11 mouse cellular contexts compared by ENCODE assay signal in genomic region chr5:128619987-128620386, GRCm38 (mm10). TPM values are rescaled to one million over a fixed set of nuclear protein-coding genes. Genes with fewer than 3 reads are reported as not detected.
DNase-seq lines count a peak whose midpoint lies in the region; ATAC-seq and TF ChIP-seq lines count a peak whose summit lies in the region.
"Had no signal": no experiment of that assay in that cellular context is flagged by ENCODE, and none has a peak within 500 bp of the region (broad histone marks: within the 10 kb centered on the region; RNA-seq: fewer than 3 reads in every experiment).

No protein-coding gene starts in this region.

- H3K9ac ChIP-seq in hindbrain, postnatal 0 days (replicated peaks; ENCODE audit: low read length): no peak overlapping the region
- no peak overlapping the region for H3K9ac ChIP-seq in hindbrain, embryonic 16.5 days (ENCODE audit: low read depth, low read length)
- H3K9ac ChIP-seq in limb, embryonic 11.5 days (ENCODE audit: low read length): no peak overlapping the region
- H3K9ac ChIP-seq: forebrain, embryonic 15.5 days had no signal

- TF ChIP-seq CTCF in hindbrain, postnatal 0 days (IDR thresholded peaks at IDR 0.05; ENCODE audit: low read depth): no peak

- no peak overlapping the region for H3K27ac ChIP-seq in hindbrain, postnatal 0 days
- no peak overlapping the region for H3K27ac ChIP-seq in hindbrain, embryonic 16.5 days (ENCODE audit: low read depth, low read length)
- H3K27ac ChIP-seq in limb, embryonic 11.5 days (replicated peaks; ENCODE audit: low read depth, low read length): peak overlapping the region; percentile 83
- H3K27ac ChIP-seq: forebrain, embryonic 15.5 days had no signal

- peaks cover 4% of the 10 kb centered on the region; the same call in 1 of the 2 replicates for H3K4me1 ChIP-seq in hindbrain, postnatal 0 days (ENCODE audit: insufficient read depth, low read length)
- H3K4me1 ChIP-seq in hindbrain, embryonic 16.5 days (ENCODE audit: control insufficient read depth, insufficient read depth, low read depth, low read length): peaks cover 11% of the 10 kb centered on the region
- peaks cover 40% of the 10 kb centered on the region for H3K4me1 ChIP-seq in limb, embryonic 11.5 days (ENCODE audit: control insufficient read depth, insufficient read depth, low read length)

- peak; percentile 41 for DNase-seq in hindbrain, postnatal 0 days (ENCODE audit: low spot score)
- peak; percentile 57 for DNase-seq in retina, postnatal 1 day
- no peak for DNase-seq in retina, embryonic 14.5 days (ENCODE audit: low spot score)
- DNase-seq in limb, embryonic 11.5 days (ENCODE audit: low spot score): peak; percentile 76
- DNase-seq in urinary bladder, postnatal 25 days (ENCODE audit: low spot score): peak; percentile 43
- no peak for DNase-seq in testis, postnatal 14 days (ENCODE audit: low spot score)
- DNase-seq in lung, postnatal 14 days: no peak
- DNase-seq: cerebellum, postnatal 36 days; gastrocnemius, postnatal 25 days had no signal

- H3K4me3 ChIP-seq in hindbrain, postnatal 0 days (ENCODE audit: low read length): no peak overlapping the region
- H3K4me3 ChIP-seq in hindbrain, embryonic 16.5 days (ENCODE audit: low read length): no peak overlapping the region
- H3K4me3 ChIP-seq in limb, embryonic 11.5 days (ENCODE audit: low read depth, low read length): no peak overlapping the region
- H3K4me3 ChIP-seq: forebrain, embryonic 15.5 days had no signal

- no peak overlapping the region for H3K4me2 ChIP-seq in hindbrain, postnatal 0 days (ENCODE audit: low read depth, low read length)
- H3K4me2 ChIP-seq in hindbrain, embryonic 16.5 days (ENCODE audit: low read length): no peak overlapping the region
- H3K4me2 ChIP-seq in limb, embryonic 11.5 days (ENCODE audit: low read depth, severe bottlenecking): peak overlapping the region; percentile 7; the same call in 1 of the 2 replicates
- H3K4me2 ChIP-seq: forebrain, embryonic 15.5 days had no signal

- 31% methylated on average over 8 of the region's 8 CpGs for WGBS in hindbrain, postnatal 0 days
- 25% methylated on average over 8 of the region's 8 CpGs for WGBS in hindbrain, embryonic 16.5 days
- 6% methylated on average over 8 of the region's 8 CpGs for WGBS in limb, embryonic 11.5 days

- H3K9me3 ChIP-seq in hindbrain, postnatal 0 days (ENCODE audit: low read length): no peaks in the 10 kb centered on the region
- H3K9me3 ChIP-seq in hindbrain, embryonic 16.5 days (ENCODE audit: control insufficient read depth, low read length): no peaks in the 10 kb centered on the region
- no peaks in the 10 kb centered on the region for H3K9me3 ChIP-seq in limb, embryonic 11.5 days (ENCODE audit: control insufficient read depth, low read length)
- H3K9me3 ChIP-seq: forebrain, embryonic 15.5 days had no signal

- no peaks in the 10 kb centered on the region for H3K27me3 ChIP-seq in hindbrain, postnatal 0 days (ENCODE audit: insufficient read depth, low read length)
- peaks cover 2% of the 10 kb centered on the region; the same call in 1 of the 2 replicates for H3K27me3 ChIP-seq in hindbrain, embryonic 16.5 days (replicated peaks; ENCODE audit: control insufficient read depth, insufficient read depth, low read length)
- no peaks in the 10 kb centered on the region for H3K27me3 ChIP-seq in limb, embryonic 11.5 days (ENCODE audit: control insufficient read depth, insufficient read depth, low read length)

- ATAC-seq in hindbrain, postnatal 0 days: no peak
- no peak for ATAC-seq in hindbrain, embryonic 16.5 days
- ATAC-seq in limb, embryonic 11.5 days (ENCODE audit: insufficient number of reproducible peaks, low FRiP score, low TSS enrichment, low read depth): peak; percentile 55; the same call in 1 of the 2 replicates
- ATAC-seq: forebrain, embryonic 15.5 days had no signal

- no peaks in the 10 kb centered on the region for H3K36me3 ChIP-seq in hindbrain, postnatal 0 days (ENCODE audit: insufficient read depth, low read length)
- no peaks in the 10 kb centered on the region for H3K36me3 ChIP-seq in hindbrain, embryonic 16.5 days (ENCODE audit: control insufficient read depth, insufficient read depth, low read length)
- no peaks in the 10 kb centered on the region for H3K36me3 ChIP-seq in limb, embryonic 11.5 days (ENCODE audit: control insufficient read depth, insufficient read depth, low read length)
- H3K36me3 ChIP-seq: forebrain, embryonic 15.5 days had no signal

RNA-seq across cellular contexts. Expression of gene Fzd10, which starts 19.3 kb away (rescaled TPM):
- 22.1 TPM in 2 replicates for total RNA-seq in hindbrain, postnatal 0 days (2014; rRNA removed)
- 2.7 and 3.6 TPM in 2 replicates for polyA plus RNA-seq in hindbrain, postnatal 0 days (2015; fragmentation: Nextera tagmentation; extraction: Ambion mirVana)
- 2.9 and 3.1 TPM in 2 replicates for polyA plus RNA-seq in hindbrain, embryonic 16.5 days (2015; fragmentation: Nextera tagmentation; extraction: Ambion mirVana)
- 7.9 and 8.5 TPM in 2 replicates for polyA plus RNA-seq in limb, embryonic 11.5 days (2014; fragmentation: Nextera tagmentation; extraction: Ambion mirVana)

Comparison
In these comparisons a context has a peak if more than half of its experiments do, and no peak if none do; other contexts are left out.
1. DNase-seq: peak in hindbrain, postnatal 0 days (single experiment), retina, postnatal 1 day (single experiment), limb, embryonic 11.5 days (single experiment) and urinary bladder, postnatal 25 days (single experiment); none in retina, embryonic 14.5 days (single experiment), testis, postnatal 14 days (single experiment) and lung, postnatal 14 days (single experiment).